Mouse (Mus musculus): ENCODE measurements around the gene Plpp1. TPM values are rescaled to one million over a fixed set of nuclear protein-coding genes. Genes with fewer than 3 reads are reported as not detected.

Plpp1 gene
- polyA plus RNA-seq, 1 experiment from 2014 or later, result 38.0 TPM

- Histone ChIP-seq H3K4me2 (replicated peaks) (no peak overlapping the region), H3K9ac (replicated peaks) (no peak overlapping the region), H3K27me3 (no peaks in the 10 kb centered on the region), H3K27ac (replicated peaks) (no peak overlapping the region), H3K4me3 (no peak overlapping the region), H3K9me3 (no peaks in the 10 kb centered on the region), H3K36me3 (no peaks in the 10 kb centered on the region), H3K4me1 (no peaks in the 10 kb centered on the region)
- 81% methylated on average over 7 of the region's 7 CpGs for WGBS
- ATAC-seq (replicated peaks), result no peak
Measured at GRCm38 (mm10) chr13:112785305-112785704, 15.3 kb upstream of the Plpp1 start.

- H3K9ac ChIP-seq (replicated peaks), result no peak overlapping the region
- no peaks in the 10 kb centered on the region for H3K4me1 ChIP-seq
- H3K4me3 ChIP-seq, result no peak overlapping the region
- H3K27me3 ChIP-seq, result no peaks in the 10 kb centered on the region
- H3K4me2 ChIP-seq (replicated peaks), result no peak overlapping the region
- no peak for ATAC-seq (replicated peaks)
- no peaks in the 10 kb centered on the region for H3K36me3 ChIP-seq
- no peak overlapping the region for H3K27ac ChIP-seq (replicated peaks)
- 38% methylated on average over 3 of the region's 3 CpGs for WGBS
- no peaks in the 10 kb centered on the region for H3K9me3 ChIP-seq
Measured at GRCm38 (mm10) chr13:112786142-112786541, 14.4 kb upstream of the Plpp1 start.

- no peaks in the 10 kb centered on the region for H3K9me3 ChIP-seq
- H3K36me3 ChIP-seq, result no peaks in the 10 kb centered on the region
- no peak overlapping the region for H3K4me3 ChIP-seq
- H3K27me3 ChIP-seq, result no peaks in the 10 kb centered on the region
- no peak overlapping the region for H3K4me2 ChIP-seq (replicated peaks)
- H3K9ac ChIP-seq (replicated peaks), result no peak overlapping the region
- WGBS, result 76% methylated on average over 10 of the region's 10 CpGs
- no peak for ATAC-seq (replicated peaks)
- H3K4me1 ChIP-seq, result no peaks in the 10 kb centered on the region
- no peak overlapping the region for H3K27ac ChIP-seq (replicated peaks)
Measured at GRCm38 (mm10) chr13:112786942-112787533, 13.6 kb upstream of the Plpp1 start.

GRCm38 (mm10) chr13:112790774-112791173 lies 9.8 kb upstream of the Plpp1 start:
- H3K9ac ChIP-seq (replicated peaks), result no peak overlapping the region

GRCm38 (mm10) chr13:112791906-112792305 lies 8.7 kb upstream of the Plpp1 start:
- no peaks in the 10 kb centered on the region for H3K36me3 ChIP-seq
- no peak for ATAC-seq (replicated peaks)
- H3K4me1 ChIP-seq, result no peaks in the 10 kb centered on the region
- no peak overlapping the region for H3K27ac ChIP-seq (replicated peaks)
- no peak overlapping the region for H3K9ac ChIP-seq (replicated peaks)
- no peaks in the 10 kb centered on the region for H3K9me3 ChIP-seq
- no peak overlapping the region for H3K4me3 ChIP-seq
- no peak overlapping the region for H3K4me2 ChIP-seq (replicated peaks)
- WGBS, result 81% methylated on average over 5 of the region's 5 CpGs
- H3K27me3 ChIP-seq, result no peaks in the 10 kb centered on the region

More at GRCm38 (mm10) chr13:112790774-112791173, 9.8 kb upstream of the Plpp1 start:
- no peaks in the 10 kb centered on the region for H3K27me3 ChIP-seq
- no peak overlapping the region for H3K4me2 ChIP-seq (replicated peaks)
- WGBS, result 80% methylated on average over 5 of the region's 5 CpGs
- H3K4me1 ChIP-seq, result no peaks in the 10 kb centered on the region
- H3K27ac ChIP-seq (replicated peaks), result no peak overlapping the region
- H3K9me3 ChIP-seq, result no peaks in the 10 kb centered on the region
- ATAC-seq (replicated peaks), result no peak
- no peaks in the 10 kb centered on the region for H3K36me3 ChIP-seq
- H3K4me3 ChIP-seq, result no peak overlapping the region

- 94% methylated on average over 9 of the region's 9 CpGs for WGBS
- no peak overlapping the region for H3K4me2 ChIP-seq (replicated peaks)
- no peak overlapping the region for H3K4me3 ChIP-seq
- no peak for ATAC-seq (replicated peaks)
- no peak overlapping the region for H3K27ac ChIP-seq (replicated peaks)
- H3K4me1 ChIP-seq, result peaks cover 17% of the 10 kb centered on the region
- H3K36me3 ChIP-seq, result no peaks in the 10 kb centered on the region
- no peaks in the 10 kb centered on the region for H3K27me3 ChIP-seq
- no peaks in the 10 kb centered on the region for H3K9me3 ChIP-seq
- no peak overlapping the region for H3K9ac ChIP-seq (replicated peaks)
Measured at GRCm38 (mm10) chr13:112798243-112798952, 2.2 kb upstream of the Plpp1 start.

- Histone ChIP-seq H3K4me3 (no peak overlapping the region), H3K4me1 (peaks cover 23% of the 10 kb centered on the region), H3K9me3 (no peaks in the 10 kb centered on the region), H3K4me2 (replicated peaks) (no peak overlapping the region), H3K27me3 (no peaks in the 10 kb centered on the region), H3K36me3 (no peaks in the 10 kb centered on the region), H3K9ac (replicated peaks) (no peak overlapping the region), H3K27ac (replicated peaks) (no peak overlapping the region)
- ATAC-seq (replicated peaks), result no peak
- WGBS, result 81% methylated on average over 9 of the region's 9 CpGs
Measured at GRCm38 (mm10) chr13:112798953-112799305, 1.7 kb upstream of the Plpp1 start.

GRCm38 (mm10) chr13:112799721-112800241 lies 811 bp upstream of the Plpp1 start:
- WGBS, result 78% methylated on average over 8 of the region's 8 CpGs
- Histone ChIP-seq H3K4me2 (replicated peaks) (peak overlapping the region; percentile 83; the same call in 1 of the 2 replicates), H3K4me3 (no peak overlapping the region), H3K9me3 (no peaks in the 10 kb centered on the region), H3K27ac (replicated peaks) (no peak overlapping the region), H3K27me3 (no peaks in the 10 kb centered on the region), H3K9ac (replicated peaks) (no peak overlapping the region), H3K36me3 (no peaks in the 10 kb centered on the region), H3K4me1 (peaks cover 23% of the 10 kb centered on the region)
- no peak for ATAC-seq (replicated peaks)

GRCm38 (mm10) chr13:112801381-112802004 lies 901 bp downstream of the Plpp1 start:
- Histone ChIP-seq H3K4me2 (replicated peaks) (peak overlapping the region; percentile 83), H3K27ac (replicated peaks) (peak overlapping the region; percentile 95), H3K36me3 (peaks cover 10% of the 10 kb centered on the region), H3K9me3 (no peaks in the 10 kb centered on the region), H3K27me3 (no peaks in the 10 kb centered on the region), H3K9ac (replicated peaks) (peak overlapping the region; percentile 97), H3K4me3 (peak overlapping the region; percentile 94), H3K4me1 (peaks cover 23% of the 10 kb centered on the region)
- 1% methylated on average over 23 of the region's 23 CpGs for WGBS
- ATAC-seq (replicated peaks), result peak; percentile 83

- Histone ChIP-seq H3K9ac (replicated peaks) (no peak overlapping the region), H3K36me3 (peaks cover 16% of the 10 kb centered on the region), H3K9me3 (no peaks in the 10 kb centered on the region), H3K4me2 (replicated peaks) (no peak overlapping the region), H3K4me1 (peaks cover 23% of the 10 kb centered on the region), H3K27me3 (no peaks in the 10 kb centered on the region), H3K27ac (replicated peaks) (no peak overlapping the region), H3K4me3 (no peak overlapping the region)
- 65% methylated on average over 7 of the region's 7 CpGs for WGBS
- no peak for ATAC-seq (replicated peaks)
Measured at GRCm38 (mm10) chr13:112803106-112803505, 2.5 kb downstream of the Plpp1 start.

GRCm38 (mm10) chr13:112803661-112804060 lies 3.1 kb downstream of the Plpp1 start:
- Histone ChIP-seq H3K4me2 (replicated peaks) (no peak overlapping the region), H3K36me3 (peaks cover 16% of the 10 kb centered on the region), H3K4me3 (no peak overlapping the region), H3K4me1 (peaks cover 23% of the 10 kb centered on the region), H3K27ac (replicated peaks) (no peak overlapping the region), H3K9me3 (no peaks in the 10 kb centered on the region), H3K9ac (replicated peaks) (no peak overlapping the region), H3K27me3 (no peaks in the 10 kb centered on the region)
- 91% methylated on average over 4 of the region's 4 CpGs for WGBS
- ATAC-seq (replicated peaks), result no peak

- Histone ChIP-seq H3K36me3 (peaks cover 16% of the 10 kb centered on the region), H3K27me3 (no peaks in the 10 kb centered on the region), H3K9me3 (no peaks in the 10 kb centered on the region), H3K4me1 (peaks cover 20% of the 10 kb centered on the region), H3K9ac (replicated peaks) (no peak overlapping the region), H3K4me3 (no peak overlapping the region), H3K27ac (replicated peaks) (no peak overlapping the region), H3K4me2 (replicated peaks) (no peak overlapping the region)
- no peak for ATAC-seq (replicated peaks)
- WGBS, result 97% methylated on average over 3 of the region's 3 CpGs
Measured at GRCm38 (mm10) chr13:112805529-112805928, 4.9 kb downstream of the Plpp1 start.

All from forebrain, embryonic 15.5 days (tissue).